Mouse (Mus musculus) monocyte, adult 5-6 weeks (primary cell): ENCODE results near the gene Tmem200a. TPM values are rescaled to one million over a fixed set of nuclear protein-coding genes. Genes with fewer than 3 reads are reported as not detected.

Experiments used
- ATAC-seq: fragments of 153-309, 156-312 bp; replicated peaks from 2 replicates; pipeline ENCODE4 v1.8.0; 2017; ENCODE audit warnings: mild to moderate bottlenecking; ENCODE audit not compliant: low TSS enrichment, insufficient number of reproducible peaks, severe bottlenecking, poor library complexity, low FRiP score
- total RNA-seq: library from RNA; stranded (forward); fragments of 200-1000, 200-491, 200-594 nt; gene quantifications from 3 replicates; pipeline ENCODE4 v1.2.3, GENCODE M21; 2017

Gene Tmem200a
- 0.39 TPM in 1 of 3 replicates, not detected in the others for total RNA-seq

DNA sequence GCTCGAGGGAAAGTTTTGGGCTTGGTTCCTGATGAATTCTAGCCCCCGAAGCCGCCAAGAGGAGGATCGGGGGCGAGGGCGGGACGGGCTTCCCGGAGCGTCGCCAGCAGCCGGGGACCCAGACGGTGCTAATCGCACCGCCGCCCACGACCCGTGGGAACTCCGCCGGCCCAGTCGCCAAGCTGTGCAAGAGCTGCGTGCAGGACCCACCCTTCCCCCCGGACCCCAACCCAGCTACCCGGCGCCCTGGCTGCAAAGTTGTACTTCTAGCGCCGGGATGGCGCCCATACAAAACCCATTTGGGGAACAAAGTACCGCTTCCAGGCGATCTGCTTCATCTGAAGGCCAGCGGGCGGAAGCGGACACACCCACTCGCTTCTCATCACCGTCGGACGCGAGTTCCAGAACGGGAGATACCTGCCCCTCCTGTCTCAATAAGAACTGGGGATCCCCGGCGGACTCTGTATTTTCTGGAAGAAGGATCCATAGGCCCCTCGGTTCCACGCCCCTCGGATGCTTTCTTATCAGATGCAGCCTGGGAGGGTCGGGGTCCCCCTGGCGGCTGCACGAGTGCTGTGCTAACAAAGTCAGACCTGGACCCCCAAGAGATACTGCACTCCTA lies at the start of gene Tmem200a:
Gene Tmem200a, minus strand, starts transcription at position 532 of the 622 bp plus-strand sequence.
- ATAC-seq, result no peak

GRCm38 (mm10) chr10:26119822-26120183 lies 41.0 kb upstream of the Tmem200a start:
- no peak for ATAC-seq

GRCm38 (mm10) chr10:26119067-26119821 lies 40.4 kb upstream of the Tmem200a start:
- no peak for ATAC-seq

DNA sequence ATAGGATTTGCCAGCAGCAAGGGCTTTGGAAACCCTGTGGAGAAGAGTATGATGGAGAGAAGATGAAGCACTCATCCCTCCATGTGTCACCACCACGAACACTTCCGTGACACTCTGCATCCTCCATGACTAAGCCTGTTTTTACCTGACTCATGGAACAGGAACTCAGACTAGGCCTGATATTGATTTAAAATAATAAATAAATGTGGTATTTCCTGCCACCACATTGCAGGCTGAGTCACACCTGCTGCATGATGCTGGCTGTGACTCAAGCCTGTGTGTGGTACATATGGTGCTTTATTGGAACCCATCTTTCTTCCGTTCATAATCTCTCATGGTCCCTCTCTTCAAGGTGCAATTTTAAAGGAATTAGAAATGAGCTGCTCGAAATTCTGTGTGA lies 35.6 kb upstream of the Tmem200a start:
- no peak for ATAC-seq

GRCm38 (mm10) chr10:26103330-26103982 lies 24.6 kb upstream of the Tmem200a start:
- ATAC-seq, result no peak

DNA sequence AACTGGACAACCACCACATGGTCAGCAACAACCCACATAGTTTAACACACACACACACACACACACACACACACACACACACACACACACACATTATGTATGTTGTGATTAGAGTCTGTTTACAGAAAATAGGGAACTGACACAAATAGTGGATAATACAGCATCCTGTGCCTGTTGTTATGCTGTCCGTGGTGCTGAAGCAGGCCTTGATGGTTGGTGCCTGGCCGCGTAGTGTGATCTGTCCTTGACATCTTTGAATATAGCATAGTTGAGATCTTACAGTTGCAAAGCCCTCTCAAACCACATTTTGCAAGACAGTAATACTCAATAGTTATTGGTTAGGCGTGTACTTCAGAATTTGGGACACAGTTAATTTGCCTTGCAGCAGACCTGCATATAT lies 3.2 kb upstream of the Tmem200a start:
- no peak for ATAC-seq

DNA sequence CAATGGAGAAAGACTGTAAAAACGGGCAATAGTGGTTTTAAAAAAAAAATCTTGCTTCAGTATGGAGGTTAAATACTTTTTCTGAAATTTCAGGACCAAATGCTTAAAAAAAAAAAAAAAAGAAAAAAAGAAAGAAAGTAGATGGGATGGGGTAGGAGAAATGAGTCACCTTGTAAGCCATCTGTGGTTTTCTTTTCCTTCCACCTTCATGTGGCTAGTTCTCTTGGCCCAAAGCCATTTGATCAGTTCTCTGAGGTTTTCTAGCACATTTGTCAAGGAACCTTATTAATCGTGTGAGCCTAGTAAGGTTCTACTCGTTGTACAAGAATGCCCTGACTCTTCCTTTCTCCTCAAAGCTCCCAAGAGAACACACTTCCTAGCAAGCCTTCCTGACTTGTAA lies 826 bp upstream of the Tmem200a start:
- no peak for ATAC-seq

GRCm38 (mm10) chr10:26077671-26078481 lies 976 bp downstream of the Tmem200a start, which contains the start of gene Gm9767:
Gm9767 (plus strand) TSS chr10:26078255.
- ATAC-seq, result no peak

GRCm38 (mm10) chr10:26076949-26077348 lies 1.9 kb downstream of the Tmem200a start:
- ATAC-seq, result no peak

DNA sequence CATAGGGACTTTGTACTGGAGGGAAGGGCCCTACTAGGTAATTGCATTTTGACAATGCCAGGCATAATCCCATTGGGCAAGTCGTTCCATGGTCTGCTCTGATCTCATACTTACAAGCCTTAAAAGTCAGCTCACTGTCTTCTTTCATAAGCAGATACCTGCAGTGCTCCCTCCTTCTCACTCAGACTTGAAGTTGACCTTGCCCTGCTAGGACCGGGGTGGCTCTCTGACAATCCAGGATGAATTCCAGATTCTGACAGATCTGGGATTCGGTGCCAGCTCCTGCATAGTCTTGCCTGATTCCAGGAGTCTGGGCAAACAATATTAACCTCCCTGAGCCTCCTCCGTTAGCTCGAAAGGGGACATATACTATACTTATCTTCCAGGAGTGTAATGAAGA lies 6.9 kb downstream of the Tmem200a start:
- ATAC-seq, result no peak

GRCm38 (mm10) chr10:26063071-26063470 lies 15.8 kb downstream of the Tmem200a start:
- ATAC-seq, result no peak

DNA sequence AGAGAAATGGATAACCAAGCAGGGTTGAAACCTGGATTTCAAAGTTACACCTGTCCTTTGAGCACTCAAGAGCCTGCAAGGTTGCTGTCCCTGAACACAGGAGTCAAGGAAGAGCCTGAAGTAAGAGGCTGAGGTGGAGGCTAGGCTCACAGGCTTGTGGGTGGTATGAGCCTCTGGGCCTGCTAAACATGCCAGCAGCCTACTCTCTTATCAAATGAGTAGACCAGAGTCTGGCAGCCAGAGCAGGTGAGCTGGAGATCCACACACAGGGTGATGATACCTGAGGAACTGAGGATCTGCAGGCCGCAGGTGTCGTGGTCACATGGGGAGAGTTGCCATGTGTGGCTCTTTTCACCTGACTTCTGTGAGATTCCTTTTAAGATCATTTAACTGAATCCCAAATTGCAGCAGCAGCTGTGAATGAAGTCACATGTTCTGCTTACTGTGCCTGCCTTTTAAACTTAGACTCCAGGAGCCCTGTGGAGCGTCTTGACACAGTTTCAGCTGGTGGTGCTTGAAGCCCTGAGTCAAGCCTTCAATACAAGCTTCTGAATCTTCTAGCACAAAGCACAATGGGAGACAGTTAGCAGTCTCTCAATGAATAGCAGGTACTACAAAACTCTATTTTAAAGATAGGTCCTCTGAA lies 19.1 kb downstream of the Tmem200a start:
- ATAC-seq, result no peak

DNA sequence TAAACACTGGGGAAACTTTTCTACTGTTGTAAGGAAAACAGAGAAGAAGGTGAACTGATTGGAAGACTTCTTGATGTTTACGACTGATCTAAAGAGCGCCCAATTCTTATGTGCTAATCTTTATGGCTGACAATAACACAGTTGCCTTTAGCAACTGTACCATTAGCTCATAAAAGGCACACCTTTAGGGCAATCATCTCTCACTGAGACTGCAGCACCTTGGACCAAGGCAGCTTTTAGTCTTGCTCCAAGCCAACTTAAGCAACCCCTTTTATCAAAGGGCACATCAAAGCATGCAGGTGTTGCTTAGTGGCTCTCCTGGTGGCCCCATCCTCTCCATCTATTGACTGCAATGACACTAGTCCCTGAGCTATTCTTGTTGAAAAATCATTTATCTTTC lies 27.7 kb downstream of the Tmem200a start:
- no peak for ATAC-seq

DNA sequence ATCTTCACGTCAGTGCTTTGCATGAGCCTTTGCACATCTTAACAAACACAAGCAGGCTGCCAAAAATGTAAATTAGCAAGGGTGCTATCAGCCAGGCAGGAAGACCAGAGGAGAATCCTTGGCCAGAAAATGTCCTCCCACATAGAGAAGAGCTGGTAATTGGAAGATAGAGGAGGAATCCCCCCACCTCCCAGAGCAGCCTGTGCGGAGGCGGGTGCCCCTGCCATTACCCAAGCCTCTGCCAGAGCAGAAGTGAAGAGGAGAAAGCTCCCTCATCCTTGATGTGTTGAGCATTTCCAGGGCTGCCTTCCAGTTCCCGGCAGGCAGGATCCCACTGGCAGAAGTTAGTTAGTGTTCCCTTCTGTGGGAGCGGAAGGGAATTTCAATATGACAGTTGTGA lies 43.9 kb downstream of the Tmem200a start:
- no peak for ATAC-seq

DNA sequence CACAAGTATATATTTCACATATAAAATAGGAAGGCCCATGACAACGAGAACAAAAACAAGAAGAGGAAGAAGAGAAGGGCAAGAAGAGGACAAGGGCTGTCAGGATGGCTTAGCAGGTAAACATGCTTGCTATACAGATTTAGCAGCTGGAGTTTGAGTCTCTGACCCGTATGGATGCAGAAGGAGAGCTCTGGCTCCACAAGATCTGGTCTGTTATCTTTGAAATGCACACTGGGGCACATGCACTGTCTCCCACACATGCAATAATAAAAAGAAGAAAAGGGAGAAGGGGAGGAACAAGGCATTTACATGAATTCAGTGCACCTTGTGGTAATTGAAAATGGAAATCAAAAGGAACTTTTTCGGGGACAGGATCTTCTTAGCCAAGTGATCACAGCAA lies 60.1 kb downstream of the Tmem200a start:
- ATAC-seq, result no peak

- no peak for ATAC-seq
Observed at GRCm38 (mm10) chr10:26014298-26014697, 64.6 kb downstream of the Tmem200a start.

DNA sequence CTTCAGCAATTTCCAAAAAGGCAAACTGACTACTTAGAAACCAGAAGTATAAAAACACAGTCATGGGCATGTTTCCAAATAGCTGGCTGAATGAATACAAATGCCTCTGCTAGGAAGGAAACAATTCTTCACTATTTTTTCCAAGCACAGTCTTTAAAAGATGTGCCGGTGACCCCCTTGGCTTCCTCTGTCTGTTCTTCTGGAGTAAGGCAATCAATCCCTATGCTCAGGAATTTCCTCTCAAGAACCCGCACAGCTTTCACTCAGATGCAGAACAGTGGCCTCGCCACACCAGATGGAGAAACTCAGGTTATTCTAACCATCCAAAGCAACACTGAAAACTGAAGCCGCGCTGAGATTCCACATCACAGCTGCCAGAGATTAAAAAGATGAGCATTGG lies 69.9 kb downstream of the Tmem200a start:
- ATAC-seq, result no peak

- no peak for ATAC-seq
Observed at GRCm38 (mm10) chr10:26005471-26005870, 73.4 kb downstream of the Tmem200a start.

GRCm38 (mm10) chr10:26000893-26001292 lies 78.0 kb downstream of the Tmem200a start:
- ATAC-seq, result no peak
